Mouse (Mus musculus) ZHBTc4 (cell line): ENCODE results near the gene Ppp1r3c.

ENCODE experiments used
- DNase-seq: peaks from one replicate; pipeline ENCODE4 v3.0.0-alpha.2; 2011; ENCODE audit warnings: low read depth, low spot score

The Ppp1r3c gene

DNA sequence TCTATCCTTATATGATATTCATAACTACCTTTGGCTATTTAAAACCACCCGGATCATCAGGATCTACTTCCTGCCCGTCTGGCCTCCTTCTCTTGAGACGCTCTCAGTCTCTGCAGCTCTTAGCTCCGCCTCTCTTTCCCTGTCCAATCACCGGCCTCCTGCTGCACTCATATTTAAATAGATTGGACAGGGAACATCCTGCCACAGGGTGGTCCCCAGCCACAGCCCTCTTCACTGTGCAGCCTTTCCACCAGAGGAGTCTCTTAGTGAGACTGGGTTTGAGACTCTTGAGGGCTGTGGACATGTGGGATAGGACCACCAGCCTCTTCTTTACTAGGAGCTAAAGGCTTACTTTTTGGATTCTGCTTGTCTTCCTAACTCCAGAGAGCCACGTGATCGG lies 20.2 kb downstream of the Ppp1r3c start:
- peak; percentile 55 for DNase-seq

DNA sequence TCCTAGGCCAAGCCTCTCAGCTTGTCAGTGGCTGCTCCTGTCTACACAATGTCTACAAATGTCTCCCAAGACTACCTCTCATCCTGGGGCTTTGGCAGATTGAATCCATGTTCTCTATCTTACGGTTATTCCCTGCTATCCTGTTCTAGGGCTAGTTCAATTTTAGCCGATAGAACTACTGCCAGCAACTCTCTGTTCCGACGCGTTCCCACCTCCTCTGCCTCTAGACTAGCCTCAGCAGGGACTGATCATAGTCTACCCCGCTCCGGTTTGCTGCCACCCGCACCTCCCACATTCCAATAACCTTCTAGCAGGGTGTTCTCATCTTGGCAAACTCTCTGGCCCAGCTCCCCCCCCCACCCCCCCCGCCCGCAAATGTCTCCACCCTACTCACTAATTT lies 20.9 kb downstream of the Ppp1r3c start:
- no peak for DNase-seq

- no peak for DNase-seq
These were observed 22.0 kb downstream of the Ppp1r3c start for GRCm38 (mm10) chr19:36714492-36714891.

DNA sequence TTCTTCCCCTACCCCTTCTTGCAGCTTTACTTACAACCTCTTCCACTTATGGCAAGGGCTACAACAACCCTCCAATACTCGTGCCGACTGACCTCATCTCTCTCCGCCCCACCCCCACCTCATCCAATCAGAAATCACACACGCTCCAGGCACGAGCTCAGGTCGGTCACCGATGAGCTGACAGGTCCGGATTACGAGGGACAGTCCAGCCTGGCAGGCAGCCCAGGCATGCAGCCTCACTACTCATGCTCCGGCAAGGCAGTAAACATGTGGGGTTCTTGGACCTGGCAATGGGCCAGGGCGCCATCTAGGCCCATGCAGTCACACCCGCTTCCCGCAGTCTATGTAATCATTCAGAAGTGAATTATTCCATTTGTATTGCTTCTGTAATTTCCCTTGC lies 23.4 kb downstream of the Ppp1r3c start:
- DNase-seq, result peak; percentile 21

- no peak for DNase-seq
These were observed 30.3 kb downstream of the Ppp1r3c start for GRCm38 (mm10) chr19:36706195-36706594.

GRCm38 (mm10) chr19:36705286-36706146 lies 30.9 kb downstream of the Ppp1r3c start:
- peak; percentile 31 for DNase-seq

GRCm38 (mm10) chr19:36704763-36705162 lies 31.7 kb downstream of the Ppp1r3c start:
- no peak for DNase-seq

GRCm38 (mm10) chr19:36701809-36702622 lies 34.4 kb downstream of the Ppp1r3c start:
- DNase-seq, result no peak

DNA sequence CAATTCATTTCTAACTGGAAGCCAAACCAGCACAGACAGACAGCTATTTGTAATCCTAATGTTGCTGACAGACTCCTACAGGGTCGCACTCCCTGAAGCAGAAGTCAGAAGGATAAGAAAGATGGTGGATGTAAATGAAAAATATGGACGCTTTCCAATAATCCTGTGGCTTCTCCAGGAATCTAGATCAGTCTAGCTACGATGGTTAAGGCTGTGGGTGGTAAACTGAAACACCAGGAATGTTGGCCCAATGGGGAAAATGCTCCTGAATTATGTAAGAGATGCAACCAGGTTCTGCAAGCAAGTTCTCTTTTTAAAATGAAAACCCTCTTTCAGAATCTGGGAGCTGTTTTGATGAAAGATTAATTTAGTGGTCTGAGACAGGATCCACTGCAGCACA lies 35.1 kb downstream of the Ppp1r3c start:
- no peak for DNase-seq

DNA sequence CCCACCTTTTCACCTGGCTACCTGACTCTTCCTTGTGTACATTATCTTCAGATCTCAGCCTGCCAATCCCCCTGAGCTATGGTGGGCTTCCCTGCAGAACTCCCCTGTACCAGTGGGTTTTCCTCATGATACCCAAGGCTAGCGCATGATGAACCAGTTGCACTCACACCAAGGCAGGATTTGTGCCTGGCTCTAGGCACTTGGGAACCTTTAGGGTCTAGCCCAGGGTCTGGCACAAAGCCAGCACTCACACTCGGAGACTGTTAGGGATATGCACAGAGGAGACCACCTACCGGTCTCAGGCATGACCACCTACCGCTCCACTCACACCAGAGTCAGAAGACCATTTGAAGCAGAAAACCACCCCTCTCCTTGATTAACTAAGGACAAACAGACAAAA lies 35.5 kb downstream of the Ppp1r3c start:
- DNase-seq, result no peak

- no peak for DNase-seq
These were observed 37.3 kb downstream of the Ppp1r3c start for GRCm38 (mm10) chr19:36699151-36699550.

- no peak for DNase-seq
These were observed 38.3 kb downstream of the Ppp1r3c start for GRCm38 (mm10) chr19:36698200-36698599.

GRCm38 (mm10) chr19:36696601-36697122 lies 39.8 kb downstream of the Ppp1r3c start:
- no peak for DNase-seq

- no peak for DNase-seq
These were observed 42.9 kb downstream of the Ppp1r3c start for GRCm38 (mm10) chr19:36693530-36693929.

DNA sequence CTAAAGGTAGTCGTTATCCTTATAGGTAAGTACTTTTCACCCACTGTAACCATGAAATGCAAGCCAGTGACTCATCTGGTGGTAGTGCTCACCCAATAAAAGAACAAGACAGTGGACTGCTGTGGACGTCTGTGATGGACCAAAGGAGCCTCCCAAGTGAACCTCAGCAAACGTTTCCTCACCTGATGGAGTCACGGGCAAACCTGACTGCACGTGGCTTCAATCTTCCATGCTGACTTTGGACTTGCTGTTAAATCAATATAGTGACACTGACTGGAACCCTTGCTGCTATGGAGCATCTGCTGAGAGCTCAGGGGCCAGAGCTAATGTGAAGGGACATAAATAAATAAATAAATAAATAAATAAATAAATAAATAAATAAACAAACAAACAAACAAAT lies 44.5 kb downstream of the Ppp1r3c start:
- no peak for DNase-seq

GRCm38 (mm10) chr19:36691245-36691644 lies 45.2 kb downstream of the Ppp1r3c start:
- no peak for DNase-seq

- DNase-seq, result no peak
These were observed 47.2 kb downstream of the Ppp1r3c start for GRCm38 (mm10) chr19:36689205-36689604.

GRCm38 (mm10) chr19:36687843-36688637 lies 48.4 kb downstream of the Ppp1r3c start:
- DNase-seq, result no peak

- no peak for DNase-seq
These were observed 49.4 kb downstream of the Ppp1r3c start for GRCm38 (mm10) chr19:36687044-36687443.

- DNase-seq, result no peak
These were observed 50.4 kb downstream of the Ppp1r3c start for GRCm38 (mm10) chr19:36686016-36686415.

DNA sequence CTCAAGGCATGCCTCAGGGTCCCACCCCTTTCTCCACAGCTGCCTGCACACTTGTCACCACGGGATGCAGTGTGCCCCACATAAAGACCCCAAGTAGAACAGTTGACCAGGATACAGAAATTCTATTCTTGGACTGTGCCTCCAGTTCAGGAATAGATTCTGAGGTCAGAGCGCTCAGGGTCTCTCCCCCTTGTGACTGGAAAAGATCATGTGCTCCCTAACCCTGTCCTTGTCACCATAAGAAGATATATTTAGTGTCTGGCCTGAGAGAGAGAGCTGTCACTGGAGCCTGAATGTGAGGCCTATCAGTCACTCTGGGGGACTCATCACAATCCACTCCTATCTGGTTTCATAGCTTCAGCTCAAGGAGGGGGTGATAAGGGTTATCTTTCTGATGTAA lies 53.9 kb downstream of the Ppp1r3c start:
- no peak for DNase-seq
